Mouse (Mus musculus): ENCODE results near the gene Spns3. TPM values are rescaled to one million over a fixed set of nuclear protein-coding genes. Genes with fewer than 3 reads are reported as not detected.

Gene Spns3
- total RNA-seq, 2 experiments from 2014 or later = 0.16 TPM; not detected in 1

DNA sequence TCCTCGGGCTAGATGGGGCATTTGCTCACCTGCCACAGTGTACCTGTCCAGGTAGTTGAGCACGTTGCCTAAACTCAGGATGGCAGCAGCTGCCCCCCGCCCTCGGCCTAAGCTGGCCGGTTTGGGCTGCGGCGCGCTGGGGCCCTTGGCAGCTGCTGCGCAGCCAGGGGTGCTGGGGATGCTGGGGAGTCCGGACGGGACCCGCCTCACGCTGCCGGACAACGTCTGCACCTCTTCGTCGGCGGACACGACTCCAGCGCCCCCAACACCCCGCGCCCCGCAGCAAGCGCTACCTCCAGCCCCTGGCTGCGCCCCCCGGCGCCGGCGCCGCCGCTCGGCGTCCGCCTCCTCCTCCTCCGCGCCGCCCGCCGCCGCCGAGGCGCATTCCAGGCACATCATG is 60.9 kb downstream of the Spns3 start:
- DNase-seq = no peak
- intact Hi-C loops (cut with DNase I) = loop anchor here (2.0 kb wide), 3 partner anchors 19 to 49 kb away; partner anchors contain the start of gene Mybbp1a

DNA sequence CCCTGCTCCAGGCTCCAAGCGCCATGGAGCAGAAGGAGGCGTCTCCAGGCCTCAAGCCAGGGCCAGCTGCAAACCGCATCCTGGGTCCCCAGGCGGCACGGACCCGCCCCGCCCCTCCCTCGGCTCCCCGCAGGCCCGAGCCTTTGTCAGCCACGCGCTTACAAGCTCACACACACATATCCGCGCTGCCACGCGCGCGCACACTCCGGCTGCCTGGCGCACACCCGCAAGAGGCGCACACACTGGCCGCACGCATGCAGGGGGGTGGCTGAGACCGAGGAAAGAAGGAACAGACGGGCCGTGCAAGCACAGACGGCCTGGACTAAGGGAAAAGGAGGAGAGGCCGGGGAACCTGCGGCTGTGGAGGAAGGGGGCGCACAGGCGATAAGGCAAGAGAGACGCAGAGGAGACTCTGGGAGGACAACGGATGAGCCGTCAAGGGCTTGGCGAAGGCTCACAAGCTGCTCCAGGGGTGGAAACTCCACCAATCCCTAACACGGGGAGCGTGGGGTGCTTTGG is 61.5 kb downstream of the Spns3 start:
- intact Hi-C loops (cut with DNase I) = loop anchor here (2.0 kb wide), 3 partner anchors 18 to 48 kb away; partner anchors contain the start of gene Mybbp1a

DNA sequence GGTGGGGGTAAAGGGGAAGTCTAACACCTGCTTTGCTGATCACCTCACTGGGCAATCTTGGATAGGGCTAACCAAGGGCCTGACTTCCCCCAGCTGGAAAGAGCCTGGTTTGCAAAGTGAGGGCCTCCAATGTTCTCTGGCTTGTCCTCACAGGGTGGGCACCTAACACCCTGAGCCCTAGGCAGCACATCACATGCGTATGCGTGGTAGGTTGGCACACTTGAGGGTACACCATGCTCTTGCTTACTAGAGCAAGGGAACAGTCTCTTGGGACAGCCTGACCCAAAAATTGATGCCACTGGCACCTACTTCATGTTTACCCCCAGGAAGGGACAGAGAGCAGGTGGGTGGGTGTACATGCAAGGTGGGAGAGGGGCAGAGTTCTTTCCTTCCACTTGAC is 62.6 kb downstream of the Spns3 start:
- DNase-seq = no peak
- intact Hi-C loops (cut with DNase I) = loop anchor here (2.0 kb wide), 3 partner anchors 17 to 47 kb away; partner anchors contain the start of gene Mybbp1a

More for the DNA sequence above, 61.5 kb downstream of the Spns3 start:
- DNase-seq = peak in 1 of 2 experiments; percentile 39

DNA sequence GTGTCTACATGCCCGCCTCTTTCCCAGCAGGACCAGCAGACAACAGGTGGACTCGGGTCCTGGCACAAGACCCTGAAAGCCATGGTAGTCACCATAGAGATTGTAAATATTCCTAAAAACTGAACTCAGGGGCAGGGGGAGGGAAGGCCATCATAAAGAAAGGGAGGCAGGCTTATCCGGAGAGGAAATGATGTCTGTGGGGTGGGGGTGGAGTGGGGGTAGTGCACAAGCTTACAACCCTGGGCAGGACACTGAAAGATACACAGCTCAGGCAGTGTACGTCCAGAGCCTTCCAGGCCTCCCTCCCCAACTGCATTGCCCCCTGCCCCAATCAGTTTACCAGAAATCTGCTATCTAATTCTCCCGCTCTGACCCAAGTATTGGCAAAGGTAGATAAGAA is 63.1 kb downstream of the Spns3 start:
- intact Hi-C loops (cut with DNase I) = no loop called here
- DNase-seq = no peak

DNA sequence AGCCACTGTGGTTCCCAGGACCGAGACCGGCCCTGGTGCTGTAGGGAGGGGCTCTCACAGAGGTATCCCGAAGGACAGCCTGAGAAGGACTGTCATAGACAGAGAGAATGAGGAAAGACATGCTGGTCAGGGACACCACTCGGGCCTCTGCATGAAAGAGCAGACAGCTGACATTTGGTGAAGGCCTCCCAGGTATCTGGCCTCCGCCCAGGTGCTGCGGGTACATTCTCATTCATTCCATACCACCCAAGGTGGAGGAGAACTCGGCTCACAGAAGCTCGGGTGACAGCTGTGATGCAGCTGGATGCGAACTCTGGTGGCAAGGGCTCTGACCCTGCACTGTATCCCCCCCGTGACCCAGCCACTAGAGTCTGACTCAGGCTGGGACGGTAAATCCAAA is 64.3 kb downstream of the Spns3 start:
- DNase-seq = no peak
- intact Hi-C loops (cut with DNase I) = no loop called here

DNA sequence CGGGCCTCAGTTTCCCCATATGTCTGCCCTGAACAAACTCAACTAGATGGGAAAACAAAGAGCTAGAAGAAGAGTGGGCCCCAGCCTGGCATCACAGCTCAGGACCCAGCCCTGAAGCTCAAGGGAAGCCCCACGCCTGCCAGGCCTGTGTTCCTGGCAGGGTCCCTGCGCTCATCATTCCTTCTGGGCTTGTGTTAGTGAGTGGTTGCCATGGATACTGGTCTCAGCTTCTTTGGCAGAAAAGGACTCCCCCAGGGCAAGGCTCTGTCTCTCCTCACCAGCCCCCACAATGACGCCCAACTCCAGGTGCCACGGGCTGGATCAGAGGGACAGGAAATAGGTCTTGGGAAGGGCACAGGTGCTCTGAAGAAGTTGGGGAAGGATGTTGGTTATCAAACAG is 65.1 kb downstream of the Spns3 start:
- DNase-seq = no peak
- intact Hi-C loops (cut with DNase I) = no loop called here

DNA sequence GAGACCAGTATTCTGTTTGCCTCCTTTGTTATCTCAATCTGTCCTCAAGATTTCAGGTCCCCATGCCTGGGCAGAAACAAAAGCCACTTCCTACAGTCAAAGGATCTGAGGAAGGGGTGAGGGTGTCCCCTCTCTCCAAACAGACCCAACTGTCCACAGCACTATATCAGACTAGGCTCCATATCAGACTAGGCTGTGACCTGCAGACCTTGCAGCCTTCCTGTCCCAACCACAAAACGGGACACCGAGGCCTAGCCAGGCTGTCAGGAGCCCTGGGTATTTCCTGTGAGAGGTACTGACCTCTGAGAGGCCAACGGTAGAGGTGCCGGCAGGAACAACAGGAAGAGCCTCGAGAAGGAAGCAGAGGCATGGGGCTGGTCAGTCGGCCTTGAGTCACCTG is 65.8 kb downstream of the Spns3 start:
- no peak for DNase-seq
- intact Hi-C loops (cut with DNase I) = no loop called here

DNA sequence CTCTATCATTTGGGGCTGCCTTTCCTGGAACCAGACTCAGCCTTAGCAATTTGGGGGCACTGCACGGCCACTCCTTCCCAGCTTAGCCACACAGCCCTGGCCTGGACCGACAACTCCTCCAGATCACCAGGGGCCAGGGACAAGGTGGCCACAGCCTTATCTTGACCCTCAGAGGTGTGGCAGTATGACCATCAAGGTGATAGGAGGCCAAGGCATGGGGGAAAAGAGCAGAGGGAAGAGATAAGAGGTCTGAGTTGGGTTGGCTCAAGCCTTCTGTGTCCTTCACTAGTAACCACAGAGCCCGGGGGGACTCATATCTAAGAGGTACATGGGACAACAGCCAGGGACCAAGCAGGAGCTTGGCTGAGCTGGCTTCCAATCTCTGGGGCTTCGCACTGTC is 68.4 kb downstream of the Spns3 start:
- DNase-seq = no peak
- intact Hi-C loops (cut with DNase I) = no loop called here

DNA sequence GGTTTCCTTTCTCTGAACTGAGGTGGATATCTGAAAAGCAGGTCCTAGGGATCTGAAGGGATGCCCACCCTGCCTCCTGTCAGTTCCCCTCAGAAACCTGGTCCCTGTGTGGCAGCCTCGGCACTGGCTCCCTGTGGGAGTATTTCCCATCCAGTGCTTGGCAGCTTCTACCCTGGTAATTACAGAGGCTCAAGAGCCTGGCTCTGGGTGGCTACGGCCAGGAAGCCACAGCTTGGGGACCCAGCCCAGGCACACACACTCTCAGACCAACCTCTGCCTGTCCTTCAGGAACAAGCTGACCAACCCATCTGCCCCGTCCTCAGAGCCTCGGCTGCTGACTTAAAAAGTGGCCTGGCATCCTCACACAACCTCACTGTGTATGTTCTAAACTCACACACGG is 69.0 kb downstream of the Spns3 start:
- no peak for DNase-seq
- intact Hi-C loops (cut with DNase I) = no loop called here

DNA sequence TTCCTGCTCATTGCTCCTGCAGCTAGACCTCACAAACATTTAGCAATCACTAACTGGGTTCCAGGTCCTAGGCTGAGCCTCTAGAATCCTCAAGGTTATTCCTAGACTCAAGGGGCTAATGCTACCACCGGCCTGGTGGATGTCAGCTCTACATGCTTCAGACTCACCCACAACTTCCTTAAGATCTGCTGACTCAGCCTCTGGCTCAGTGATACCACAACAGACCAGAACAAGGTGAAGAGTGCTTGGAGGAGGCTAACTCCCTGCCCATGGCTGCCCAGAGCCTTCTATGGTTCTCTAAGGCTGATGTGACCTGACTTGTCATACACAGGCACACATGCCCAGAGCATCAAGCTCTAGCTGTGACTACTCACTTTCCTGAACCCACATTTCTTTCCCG is 70.8 kb downstream of the Spns3 start:
- no peak for DNase-seq
- intact Hi-C loops (cut with DNase I) = no loop called here

DNA sequence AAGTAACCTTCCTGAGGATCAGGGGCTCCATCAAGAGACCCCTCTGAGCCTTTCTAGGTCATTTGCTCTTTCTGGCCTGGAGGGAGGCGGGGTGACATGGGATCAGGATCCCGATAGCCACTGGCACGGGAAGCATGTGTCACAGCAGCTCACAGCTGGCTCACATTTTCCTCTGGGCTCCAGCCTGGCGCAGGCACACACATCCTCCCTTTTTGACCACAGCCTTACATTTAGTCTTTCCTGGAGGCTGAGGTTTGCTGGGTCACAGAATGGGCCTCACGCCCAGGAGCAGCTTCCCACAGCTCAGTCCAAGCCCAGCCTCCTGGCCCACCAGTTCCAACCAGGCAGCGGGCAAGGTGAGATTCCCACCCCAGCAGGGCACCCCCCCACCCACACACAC is 72.1 kb downstream of the Spns3 start:
- intact Hi-C loops (cut with DNase I) = no loop called here
- DNase-seq = no peak

DNA sequence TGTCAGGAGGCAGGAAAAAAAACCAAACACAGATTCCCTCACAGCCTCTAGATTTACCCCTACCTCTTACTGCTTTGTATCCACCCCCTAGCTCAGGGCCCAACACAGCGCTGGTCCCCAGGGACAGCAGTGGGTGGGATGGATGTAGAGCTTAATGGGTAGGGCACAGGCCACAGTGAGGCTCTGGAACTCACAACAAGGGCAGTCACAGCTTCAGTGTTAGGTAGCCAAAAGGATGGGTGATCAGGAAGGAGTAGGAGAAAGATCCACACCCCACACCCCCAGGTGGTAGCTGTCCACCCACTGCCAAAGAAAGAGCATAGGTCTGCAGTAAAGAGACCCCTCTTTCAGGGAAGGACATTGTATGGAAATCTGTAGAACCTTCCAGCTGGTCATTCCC is 72.7 kb downstream of the Spns3 start:
- intact Hi-C loops (cut with DNase I) = no loop called here
- DNase-seq = no peak

DNA sequence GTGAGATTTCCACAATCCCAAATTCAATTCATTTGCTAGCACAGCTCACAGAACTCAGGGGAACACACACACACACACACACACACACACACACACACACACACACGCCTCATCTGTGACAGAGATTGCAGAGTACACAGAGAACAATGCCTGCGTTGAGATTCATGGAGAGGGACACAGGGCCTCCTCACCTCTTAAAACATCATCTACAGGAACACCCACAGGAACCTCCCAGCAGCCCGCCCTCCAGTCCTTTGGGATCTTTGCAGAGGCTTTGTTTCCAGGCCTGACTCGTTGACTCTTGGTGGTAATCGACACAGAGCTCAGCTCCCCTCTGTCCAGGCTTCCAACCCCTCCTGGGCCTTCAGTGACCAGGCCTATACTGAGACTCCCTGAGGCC is 73.1 kb downstream of the Spns3 start:
- no peak for DNase-seq
- intact Hi-C loops (cut with DNase I) = no loop called here

DNA sequence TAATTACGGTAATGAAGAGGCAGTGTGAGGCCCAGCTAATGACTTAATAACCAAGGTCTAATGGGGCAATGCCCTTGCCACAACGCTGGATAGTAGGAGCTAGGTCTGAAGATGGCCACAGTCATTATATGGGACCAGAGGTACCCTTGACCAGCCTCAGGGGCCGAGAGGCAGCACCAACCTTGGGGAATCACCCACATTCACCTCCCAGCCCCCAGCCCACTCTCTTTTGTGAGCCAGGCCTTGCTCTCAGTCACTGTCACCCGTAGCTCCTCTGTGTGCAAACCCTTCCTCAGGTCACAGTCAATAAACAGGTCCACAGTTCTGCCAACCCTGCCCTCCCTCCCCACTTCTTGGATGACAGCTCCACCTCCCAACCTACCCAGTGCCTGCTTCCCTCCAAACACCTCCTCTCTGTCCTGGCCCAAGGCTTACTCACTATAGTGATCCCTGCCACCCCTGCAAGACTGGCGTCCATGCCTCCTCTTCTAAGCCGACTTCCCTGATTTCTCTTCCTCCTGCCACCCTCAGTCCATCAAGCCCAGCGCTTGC is 74.2 kb downstream of the Spns3 start:
- no peak for DNase-seq
- intact Hi-C loops (cut with DNase I) = no loop called here

DNA sequence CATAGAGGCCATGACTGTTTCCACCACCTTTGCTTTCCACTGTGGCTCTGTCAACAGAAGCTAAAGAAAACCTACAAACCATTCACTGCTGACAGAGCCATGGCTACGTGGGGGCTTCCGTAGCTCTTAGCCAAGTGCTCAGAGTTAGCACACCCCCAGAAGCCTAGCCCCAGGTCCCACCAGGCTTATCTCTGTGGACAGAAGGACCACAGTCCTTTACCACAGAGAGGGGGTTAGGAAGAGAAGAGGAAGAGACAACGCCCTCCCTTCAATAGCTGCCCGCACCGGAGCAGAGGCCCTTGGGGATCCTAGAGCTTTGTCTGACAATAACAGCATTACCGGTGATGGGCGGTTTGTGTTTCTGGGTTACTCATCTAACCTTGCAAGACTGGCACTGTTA is 74.9 kb downstream of the Spns3 start:
- DNase-seq = no peak

DNA sequence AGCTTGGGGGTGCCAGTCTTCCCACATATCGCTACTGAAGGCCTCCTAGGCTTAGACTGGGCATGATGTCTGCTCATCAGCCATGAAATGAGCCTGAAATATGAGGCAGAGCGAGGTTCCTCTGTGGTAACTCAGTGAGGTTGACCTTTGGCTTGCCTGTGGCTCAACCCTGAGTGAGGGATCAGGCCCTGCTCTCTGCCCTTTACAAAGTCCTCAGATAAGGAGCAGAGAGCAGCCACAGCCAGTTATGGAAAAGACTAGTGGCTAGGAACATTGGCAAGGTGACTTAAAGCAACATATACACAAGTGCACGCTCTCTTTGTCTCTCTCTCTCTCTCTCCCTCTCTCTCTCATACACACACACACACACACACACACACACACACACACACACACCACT is 75.4 kb downstream of the Spns3 start:
- intact Hi-C loops (cut with DNase I) = no loop called here
- DNase-seq = no peak

More for the DNA sequence above, 74.9 kb downstream of the Spns3 start:
- intact Hi-C loops (cut with DNase I) = no loop called here

DNA sequence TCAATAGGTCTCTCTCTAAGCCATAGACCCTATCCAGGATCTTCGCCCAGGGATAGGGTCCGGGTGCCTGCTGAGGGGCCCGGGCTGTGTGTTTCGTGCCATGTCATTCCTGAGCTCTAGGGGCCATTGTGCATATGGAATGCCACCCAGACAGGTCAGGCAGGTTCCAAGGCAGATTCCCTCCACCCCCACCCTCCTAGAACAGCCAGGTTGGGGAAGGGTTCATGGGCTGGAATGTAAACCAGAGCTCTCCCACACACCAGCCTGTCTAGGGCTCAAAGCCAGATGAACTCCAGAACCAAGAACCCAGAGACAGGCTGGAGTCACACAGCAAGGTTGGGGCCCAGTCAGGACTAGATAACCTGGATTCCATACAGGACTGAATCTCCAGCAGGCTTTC is 76.8 kb downstream of the Spns3 start:
- intact Hi-C loops (cut with DNase I) = no loop called here
- DNase-seq = no peak

DNA sequence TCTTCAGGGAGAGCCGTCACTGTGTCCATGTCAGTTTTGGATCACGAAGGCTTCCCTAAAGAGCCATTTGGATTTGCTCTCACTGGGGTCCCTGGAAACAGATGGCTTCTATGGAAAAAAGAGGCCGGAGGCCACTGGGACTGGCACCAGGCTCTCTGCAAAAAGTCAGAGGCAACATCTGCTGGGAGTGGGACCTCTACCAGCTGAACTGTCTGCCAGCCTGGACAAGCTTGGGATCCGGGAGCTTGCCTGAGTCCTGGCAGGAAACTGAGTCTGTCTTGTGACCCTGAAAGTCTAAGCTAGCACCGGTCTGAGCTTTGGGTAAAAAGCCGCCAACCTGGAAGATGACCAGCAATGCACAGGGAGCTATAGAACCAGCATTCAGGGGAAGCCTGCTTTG is 78.9 kb downstream of the Spns3 start:
- no peak for DNase-seq
- intact Hi-C loops (cut with DNase I) = loop anchor here (2.0 kb wide), 1 partner anchor 17 kb away; the partner anchor contains the start of gene Spns2

DNA sequence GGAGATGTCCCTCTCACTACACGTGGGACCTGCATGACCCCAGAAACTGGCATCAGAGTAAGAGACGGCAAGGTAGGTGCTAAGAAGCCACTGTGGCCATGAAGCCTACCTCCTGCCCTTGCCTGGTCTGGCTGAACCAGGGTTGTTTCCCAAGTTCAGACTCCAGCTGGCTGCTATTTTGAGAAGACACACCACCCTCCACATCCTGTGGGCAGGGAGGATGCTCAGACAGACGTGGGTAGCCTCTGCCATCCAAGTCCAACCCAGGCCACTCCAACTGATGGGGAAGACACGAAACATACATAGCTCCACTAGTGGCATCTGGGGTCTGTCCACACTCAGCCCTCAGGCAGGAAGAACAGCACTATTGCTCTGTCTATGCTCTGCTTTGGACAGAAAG is 80.3 kb downstream of the Spns3 start:
- intact Hi-C loops (cut with DNase I) = loop anchor here (2.0 kb wide), 1 partner anchor 19 kb away; the partner anchor contains the start of gene Spns2
- DNase-seq = no peak

DNA sequence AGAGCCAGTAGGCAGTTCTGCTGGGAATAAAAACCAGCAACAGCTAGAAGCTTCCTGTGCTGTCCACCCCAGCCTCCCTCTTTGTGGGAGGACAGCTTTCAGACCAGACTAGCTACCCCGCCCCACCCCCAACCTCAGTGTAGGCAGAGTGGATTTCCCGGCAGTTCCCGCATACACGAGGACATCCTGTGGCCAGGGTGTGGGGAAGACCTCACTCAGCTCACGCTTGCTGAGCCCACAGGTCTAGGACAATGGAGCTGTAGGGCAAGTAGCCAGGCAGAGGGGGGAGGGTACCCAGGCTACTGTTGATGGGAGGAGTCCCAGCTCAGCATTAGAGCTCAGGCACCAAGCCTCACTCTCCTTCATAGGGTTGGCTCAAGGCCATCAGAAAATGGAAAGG is 81.1 kb downstream of the Spns3 start:
- intact Hi-C loops (cut with DNase I) = no loop called here
- peak; percentile 75 to 80 for DNase-seq

DNA sequence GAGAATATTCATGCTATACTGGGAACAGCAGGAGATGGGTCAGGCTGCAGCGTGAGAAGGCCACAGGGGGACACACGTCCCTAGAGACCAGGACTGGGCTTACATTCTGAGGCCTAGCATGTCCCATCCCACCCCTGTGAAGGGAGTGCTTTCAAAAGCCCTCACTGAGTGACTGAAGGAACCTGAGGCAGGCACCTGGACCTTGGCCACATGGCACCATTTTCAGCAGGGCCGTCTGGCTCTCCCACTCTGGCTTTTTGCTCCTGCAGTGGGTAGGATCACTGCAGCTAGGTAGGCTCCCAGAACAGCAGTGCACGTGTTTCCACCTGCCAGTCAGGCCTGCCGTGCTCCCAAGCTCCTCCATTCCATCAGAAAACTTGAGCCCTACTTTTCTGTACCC is 81.8 kb downstream of the Spns3 start:
- intact Hi-C loops (cut with DNase I) = no loop called here
- no peak for DNase-seq

DNA sequence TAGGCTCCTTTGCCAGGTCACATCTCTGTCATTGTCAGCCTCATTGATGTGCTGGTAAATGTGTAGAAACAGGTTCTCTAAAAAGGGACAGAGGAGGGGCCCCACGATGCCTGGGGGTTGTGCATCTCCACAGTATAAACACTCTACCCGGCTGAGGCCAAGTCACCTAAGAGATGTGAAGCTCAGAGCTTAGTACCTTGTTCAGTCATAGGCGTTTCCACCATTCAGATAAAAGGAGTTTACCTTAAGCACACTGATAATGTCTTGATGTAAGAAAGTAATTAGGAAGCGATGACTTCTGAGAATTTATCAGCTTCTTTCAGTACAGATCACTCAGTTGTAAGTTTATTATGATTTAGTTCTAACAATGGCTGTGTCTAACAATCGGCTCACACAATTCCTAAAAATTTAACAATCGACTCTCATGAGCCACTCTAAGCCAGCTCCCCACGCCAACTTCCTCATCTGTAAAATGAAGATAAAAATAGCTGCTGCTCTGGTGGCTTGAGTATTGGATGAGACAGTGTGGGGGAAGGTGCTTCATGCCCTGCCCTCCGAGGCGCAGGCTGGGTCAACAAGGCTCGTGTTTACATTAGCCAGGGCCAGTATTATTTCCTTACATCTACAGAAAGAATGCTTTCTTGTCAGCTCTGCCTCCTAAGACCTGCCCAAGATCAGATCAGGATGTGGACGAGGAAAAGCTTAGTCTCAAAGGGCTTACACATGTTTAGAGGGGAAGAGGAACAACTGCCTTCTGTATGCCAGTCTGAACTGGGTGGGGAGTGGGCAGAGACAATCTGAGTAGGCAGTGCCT is 83.4 kb downstream of the Spns3 start:
- intact Hi-C loops (cut with DNase I) = no loop called here
- no peak for DNase-seq
